Mouse (Mus musculus) lung, postnatal 0 days (tissue): ENCODE measurements at regions not wholly inside any gene's neighbourhood (a gene's known extent, or its start where the extent isn't known, plus 50 kb on each side); places are given as distances from the start of the nearest gene placed in this dataset.

Experiments used
- ATAC-seq: fragments of 200-750 bp; cut with Nextera tagmentation; 2 replicates; pipeline ENCODE4 v1.8.0; 2017; ENCODE audit warnings: moderate library complexity
- DNase-seq: peaks from one replicate; pipeline ENCODE4 v3.0.0-alpha.2; 2016; ENCODE audit warnings: low spot score
- H3K27ac ChIP-seq: fragments of 300-500 bp; sonication (generic); 2 replicates; pipeline ENCODE4 v1.5.1; 2014; ENCODE audit warnings: antibody characterized with exemption, mild to moderate bottlenecking, low read length, mixed read lengths
- H3K27me3 ChIP-seq: fragments of 300-500 bp; sonication (generic); replicated peaks from 2 replicates; pipeline ENCODE4 v1.6.1; 2014; ENCODE audit warnings: low read length, mixed read lengths; ENCODE audit not compliant: insufficient read depth
- H3K36me3 ChIP-seq: fragments of 300-500 bp; sonication (generic); 2 replicates; pipeline ENCODE4 v1.6.1; 2014; ENCODE audit warnings: low read length, mixed read lengths; ENCODE audit not compliant: insufficient read depth
- H3K4me1 ChIP-seq: fragments of 300-500 bp; sonication (generic); 2 replicates; pipeline ENCODE4 v1.6.1; 2014; ENCODE audit warnings: antibody characterized with exemption, low read depth, low read length, mixed read lengths; ENCODE audit not compliant: insufficient read depth
- H3K4me2 ChIP-seq: fragments of 300-500 bp; sonication (generic); replicated peaks from 2 replicates; pipeline ENCODE4 v1.6.1; 2014; ENCODE audit warnings: low read depth, mild to moderate bottlenecking, low read length, moderate library complexity, mixed read lengths
- H3K4me3 ChIP-seq: fragments of 300-500 bp; sonication (generic); 2 replicates; pipeline ENCODE4 v1.5.1; 2014; ENCODE audit warnings: low read depth, low read length
- H3K9ac ChIP-seq: fragments of 300-500 bp; sonication (generic); replicated peaks from 2 replicates; pipeline ENCODE4 v1.6.1; 2014; ENCODE audit warnings: low read depth, mild to moderate bottlenecking
- H3K9me3 ChIP-seq: fragments of 300-500 bp; sonication (generic); 2 replicates; pipeline ENCODE4 v1.6.1; 2016; ENCODE audit warnings: low read length, mixed read lengths
- CTCF ChIP-seq: IDR thresholded peaks from 2 replicates; pipeline ENCODE4 v1.5.1; 2016; ENCODE audit warnings: antibody characterized with exemption, mild to moderate bottlenecking
- EP300 ChIP-seq: IDR thresholded peaks from 2 replicates; pipeline ENCODE4 v1.6.1; 2016; ENCODE audit warnings: antibody characterized with exemption, mild to moderate bottlenecking, control low read depth
- WGBS: fragments of 180-500 bp; shearing (Covaris S2); extraction: QIAGEN DNeasy Blood & Tissue Kit; methylation state at CpG from one replicate; pipeline ENCODE4 v1.1.7; 2014; 5-methylcytosine and 5-hydroxymethylcytosine counted together

DNA sequence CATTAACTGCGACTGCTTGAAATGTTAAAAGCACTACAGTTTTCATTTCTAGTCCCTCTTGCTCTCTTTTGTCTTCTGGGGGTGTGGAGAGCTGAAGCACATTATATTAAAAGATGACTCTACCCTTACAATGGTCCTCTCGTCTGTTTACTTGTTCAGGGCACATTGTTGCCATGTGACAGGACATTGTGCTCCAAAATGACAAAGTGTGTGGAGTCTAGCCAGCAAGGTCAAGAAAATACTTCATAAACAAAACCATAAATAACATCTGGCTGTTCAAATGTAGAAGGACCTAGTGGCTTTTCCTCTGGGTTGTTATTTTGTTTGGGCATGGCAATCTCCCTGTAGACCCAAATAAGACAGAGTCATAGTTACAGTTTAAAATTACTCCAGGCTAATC is 95.1 kb upstream of the Prep start:
- DNase-seq = peak; percentile 41
- Histone ChIP-seq H3K27ac (no peak overlapping the region), H3K9me3 (no peaks in the 10 kb centered on the region), H3K27me3 (no peaks in the 10 kb centered on the region), H3K36me3 (no peaks in the 10 kb centered on the region), H3K4me3 (no peak overlapping the region), H3K4me2 (no peak overlapping the region), H3K4me1 (no peaks in the 10 kb centered on the region), H3K9ac (no peak overlapping the region)
- peak; percentile 80 for ATAC-seq
- whole genome bisulfite sequencing = 44% methylated on average over 2 of the region's 2 CpGs
- TF ChIP-seq EP300 = peak; percentile 87
- TF ChIP-seq CTCF = no peak

DNA sequence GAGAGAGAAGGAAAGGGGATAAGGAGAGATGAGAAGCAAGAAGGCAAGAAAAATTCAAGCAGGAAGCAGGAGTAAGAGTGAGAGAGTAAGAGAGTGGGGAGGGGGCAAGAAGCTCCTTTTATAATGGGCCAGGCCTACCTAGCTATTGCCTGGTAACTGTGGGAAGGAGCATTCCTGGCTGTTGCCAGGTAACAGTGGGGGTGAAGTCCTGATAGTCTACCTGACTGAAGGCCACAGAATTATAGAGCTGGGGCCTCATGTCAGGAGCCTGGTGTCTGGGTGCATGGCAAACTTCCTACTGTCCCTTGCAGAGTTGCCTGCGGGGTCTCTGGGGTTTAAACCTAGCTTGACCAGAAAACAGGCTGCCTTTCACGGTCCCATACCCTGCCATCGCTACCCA is 107.0 kb upstream of the Prep start:
- H3K4me2 ChIP-seq = no peak overlapping the region
- no peak overlapping the region for H3K9ac ChIP-seq
- DNase-seq (no peak), ATAC-seq (no peak)
- no peak overlapping the region for H3K4me3 ChIP-seq
- no peaks in the 10 kb centered on the region for H3K4me1 ChIP-seq
- TF ChIP-seq CTCF (no peak), EP300 (no peak)
- H3K9me3 ChIP-seq = no peaks in the 10 kb centered on the region
- H3K27me3 ChIP-seq = no peaks in the 10 kb centered on the region
- 91% methylated on average over 3 of the region's 3 CpGs for WGBS
- H3K36me3 ChIP-seq = no peaks in the 10 kb centered on the region
- no peak overlapping the region for H3K27ac ChIP-seq

DNA sequence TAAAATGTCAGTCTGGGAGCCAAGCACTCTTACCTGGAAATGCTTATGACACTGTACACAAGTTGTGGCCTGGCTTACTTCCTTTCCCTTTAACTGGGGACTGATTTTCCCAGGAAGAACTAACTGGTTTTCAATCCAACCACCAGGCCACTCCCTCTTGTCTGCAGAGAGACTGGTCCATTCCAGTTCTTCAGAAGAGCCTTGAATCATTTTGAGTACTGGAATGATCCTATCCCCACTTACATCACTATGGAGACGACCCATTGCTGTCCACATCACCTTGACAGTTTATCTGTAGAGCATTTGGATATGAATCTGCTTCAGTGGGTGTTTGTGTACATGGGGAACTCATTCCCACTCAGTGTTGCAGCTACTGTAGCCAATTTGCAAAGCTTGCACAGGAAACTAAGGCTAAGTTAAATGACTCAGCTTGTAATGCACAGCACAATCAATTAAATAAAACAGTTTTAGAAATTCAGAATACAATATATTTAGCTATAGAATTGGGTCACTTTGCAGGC is 121.7 kb upstream of the Prep start:
- H3K4me1 ChIP-seq = no peaks in the 10 kb centered on the region
- no peaks in the 10 kb centered on the region for H3K36me3 ChIP-seq
- H3K27ac ChIP-seq = no peak overlapping the region
- H3K4me3 ChIP-seq = no peak overlapping the region
- H3K27me3 ChIP-seq = no peaks in the 10 kb centered on the region
- H3K9ac ChIP-seq = no peak overlapping the region
- no peak overlapping the region for H3K4me2 ChIP-seq
- TF ChIP-seq CTCF (no peak), EP300 (no peak)
- no peaks in the 10 kb centered on the region for H3K9me3 ChIP-seq
- DNase-seq (no peak), ATAC-seq (no peak)
- 39% methylated on average over 1 of the region's 1 CpGs for WGBS

DNA sequence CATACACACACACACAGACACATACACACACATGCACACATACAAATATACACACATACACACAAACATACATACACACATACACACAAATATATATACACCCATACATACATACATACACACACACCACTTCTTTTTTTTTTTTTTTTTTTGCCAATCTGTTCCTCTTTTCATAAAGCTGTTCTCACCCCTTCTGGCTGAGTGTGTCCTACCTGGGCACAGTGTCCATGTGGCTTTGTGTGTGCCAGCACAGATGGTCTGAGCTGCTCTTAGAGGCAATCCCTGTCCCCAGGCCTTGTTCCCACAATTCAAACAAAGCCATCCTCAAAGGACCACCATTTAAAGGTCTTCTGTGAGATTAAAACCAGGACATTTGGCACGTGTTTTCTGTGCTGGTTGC is 127.6 kb upstream of the Prep start:
- TF ChIP-seq CTCF (no peak), EP300 (no peak)
- Histone ChIP-seq H3K4me3 (no peak overlapping the region), H3K27me3 (no peaks in the 10 kb centered on the region), H3K9me3 (no peaks in the 10 kb centered on the region), H3K36me3 (no peaks in the 10 kb centered on the region), H3K4me2 (no peak overlapping the region), H3K4me1 (no peaks in the 10 kb centered on the region), H3K9ac (no peak overlapping the region), H3K27ac (no peak overlapping the region)
- no peak for ATAC-seq
- DNase-seq = no peak
- 42% methylated on average over 1 of the region's 1 CpGs for WGBS

DNA sequence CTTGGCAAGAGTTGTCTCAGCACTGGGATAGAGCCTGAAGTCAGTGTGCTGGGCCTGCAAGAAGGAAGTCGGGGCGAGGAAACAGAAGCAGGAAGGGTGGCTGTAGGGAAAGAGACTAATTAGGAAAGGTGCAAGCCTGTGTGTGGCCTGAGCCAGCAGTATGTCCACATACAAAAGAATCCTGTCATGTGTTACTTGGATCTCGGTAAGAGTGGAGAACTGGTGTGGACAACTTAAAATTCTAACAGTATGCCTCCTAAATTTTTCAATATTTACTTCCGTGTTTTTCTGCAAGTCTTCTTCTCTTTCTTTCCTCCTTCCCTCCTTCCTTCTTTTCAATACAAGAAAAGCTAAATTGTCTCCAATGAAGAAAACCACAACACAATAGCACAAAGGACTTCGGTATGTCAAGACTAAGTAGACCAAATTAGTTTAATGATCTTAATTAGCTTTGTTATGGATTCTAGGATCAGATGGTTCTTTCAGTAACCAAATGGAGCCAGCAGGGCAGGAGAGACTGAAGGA is 130.0 kb upstream of the Prep start:
- no peak for DNase-seq
- no peak for TF ChIP-seq CTCF
- TF ChIP-seq EP300 = no peak
- Histone ChIP-seq H3K9ac (no peak overlapping the region), H3K9me3 (no peaks in the 10 kb centered on the region), H3K36me3 (no peaks in the 10 kb centered on the region), H3K4me1 (no peaks in the 10 kb centered on the region), H3K27ac (no peak overlapping the region), H3K27me3 (no peaks in the 10 kb centered on the region), H3K4me3 (no peak overlapping the region), H3K4me2 (no peak overlapping the region)
- 84% methylated on average over 5 of the region's 5 CpGs for WGBS
- ATAC-seq = no peak

DNA sequence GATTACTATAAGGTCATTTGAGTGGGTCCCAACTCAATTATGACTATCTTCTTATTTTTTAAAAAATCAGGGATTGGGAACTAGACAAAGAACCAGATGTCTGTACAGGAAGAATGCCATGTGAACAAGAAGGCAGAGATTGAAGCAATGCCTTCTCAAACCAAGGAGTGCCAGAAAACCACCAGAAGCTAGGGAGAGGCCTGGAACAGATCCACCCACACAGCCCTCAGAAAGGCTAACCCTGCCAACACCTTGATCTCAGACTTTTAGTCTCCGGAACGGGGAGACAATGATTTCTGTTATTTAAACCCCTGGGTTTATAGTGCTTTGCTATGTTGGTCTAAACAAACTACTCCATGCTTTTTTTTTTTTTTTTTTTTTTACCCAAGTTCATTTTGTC is 136.2 kb upstream of the Prep start:
- H3K9me3 ChIP-seq = no peaks in the 10 kb centered on the region
- no peak overlapping the region for H3K27ac ChIP-seq
- DNase-seq (no peak), ATAC-seq (no peak)
- H3K4me2 ChIP-seq = no peak overlapping the region
- TF ChIP-seq EP300 = no peak
- no peak for TF ChIP-seq CTCF
- no peaks in the 10 kb centered on the region for H3K27me3 ChIP-seq
- 84% methylated on average over 2 of the region's 2 CpGs for whole genome bisulfite sequencing
- H3K36me3 ChIP-seq = no peaks in the 10 kb centered on the region
- no peaks in the 10 kb centered on the region for H3K4me1 ChIP-seq
- H3K4me3 ChIP-seq = no peak overlapping the region
- H3K9ac ChIP-seq = no peak overlapping the region
